Mouse (Mus musculus) cerebellum, adult 11 months (tissue): ENCODE measurements around the gene Vwa8.

Experiments used
- DNase-seq: peaks from one replicate; pipeline ENCODE4 v3.0.0; 2022

Vwa8 gene

DNA sequence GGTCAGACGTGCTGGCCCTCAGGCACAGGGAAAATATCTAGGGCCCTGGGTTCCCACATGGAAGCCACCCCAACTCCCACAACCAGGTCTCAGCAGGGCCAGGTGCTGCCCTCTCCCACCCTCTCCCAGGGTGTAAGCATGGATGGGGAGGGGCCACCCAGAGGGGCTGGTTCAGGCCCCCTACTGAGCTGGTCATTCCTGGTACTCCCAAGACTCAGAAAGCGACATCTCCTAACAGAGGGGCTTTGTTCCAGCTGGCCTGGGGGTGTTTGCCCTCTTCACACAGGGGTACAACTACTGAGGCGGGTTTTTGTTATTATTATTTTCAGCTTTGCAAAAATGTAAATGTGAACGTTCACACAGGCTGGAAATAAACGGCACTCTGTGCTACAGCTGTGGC, 386.3 kb downstream of the Vwa8 start:
- DNase-seq = no peak

DNA sequence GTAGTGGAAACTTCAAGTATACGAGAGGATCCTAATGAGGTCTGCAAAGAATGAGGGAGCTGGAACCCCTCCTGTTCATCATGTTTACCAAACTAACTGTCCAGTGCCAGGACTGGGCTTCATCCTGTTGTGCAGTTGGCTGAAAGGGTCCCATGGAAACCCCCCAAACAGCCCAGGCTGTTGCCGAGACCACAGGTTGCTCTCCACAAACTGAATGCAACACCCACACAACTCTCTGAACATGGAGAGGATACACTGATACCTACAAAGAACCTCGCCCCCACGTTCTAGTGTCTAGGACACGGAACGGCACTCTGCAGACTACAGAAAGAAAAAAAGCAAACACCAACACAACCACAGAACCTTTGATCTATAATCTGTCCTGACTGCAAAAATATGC, 387.4 kb downstream of the Vwa8 start:
- no peak for DNase-seq

DNA sequence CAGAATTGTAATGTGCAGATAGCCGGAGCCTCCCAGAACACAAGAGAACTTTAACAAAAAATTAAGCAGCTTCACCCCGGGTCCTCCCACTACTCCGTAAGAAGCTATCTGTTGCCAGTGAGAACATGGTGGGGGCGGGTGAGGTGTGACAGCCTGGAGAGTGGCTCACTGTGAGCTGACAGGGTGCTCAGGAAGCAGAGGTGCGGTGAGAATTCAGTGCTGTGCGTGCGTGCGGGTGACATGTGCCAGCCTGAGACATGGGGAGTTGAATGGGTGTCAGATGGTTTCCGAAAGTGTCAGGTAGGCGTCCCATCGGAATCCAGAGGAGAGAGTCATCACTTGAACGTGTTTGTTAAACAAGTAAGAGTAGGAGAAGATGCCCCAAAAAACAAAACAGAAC, 390.6 kb downstream of the Vwa8 start:
- no peak for DNase-seq

DNA sequence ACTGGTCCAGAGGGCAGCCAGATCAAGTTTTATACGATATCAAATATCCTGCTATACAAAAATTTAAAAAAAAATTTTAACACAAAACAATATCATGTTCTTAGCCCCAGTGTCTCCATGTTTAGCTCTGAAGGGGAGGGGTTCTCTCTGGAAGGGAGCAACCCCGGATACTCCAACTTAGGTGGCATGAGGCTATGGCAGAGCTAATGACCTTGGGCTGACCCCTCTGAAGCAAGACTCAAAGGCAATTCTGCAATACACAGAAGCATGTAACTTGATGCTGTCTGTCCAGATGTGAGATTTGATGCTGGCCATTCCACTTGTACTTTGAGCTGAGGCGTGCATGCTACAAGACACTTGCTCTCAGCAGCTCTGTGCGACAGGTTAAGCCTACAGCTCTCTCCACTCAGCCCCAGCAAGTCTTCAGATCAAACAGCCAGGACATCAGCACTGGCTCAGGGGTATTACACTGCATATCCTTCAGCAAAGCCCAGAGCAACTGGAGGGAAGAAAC, 392.3 kb downstream of the Vwa8 start:
- DNase-seq = no peak

DNA sequence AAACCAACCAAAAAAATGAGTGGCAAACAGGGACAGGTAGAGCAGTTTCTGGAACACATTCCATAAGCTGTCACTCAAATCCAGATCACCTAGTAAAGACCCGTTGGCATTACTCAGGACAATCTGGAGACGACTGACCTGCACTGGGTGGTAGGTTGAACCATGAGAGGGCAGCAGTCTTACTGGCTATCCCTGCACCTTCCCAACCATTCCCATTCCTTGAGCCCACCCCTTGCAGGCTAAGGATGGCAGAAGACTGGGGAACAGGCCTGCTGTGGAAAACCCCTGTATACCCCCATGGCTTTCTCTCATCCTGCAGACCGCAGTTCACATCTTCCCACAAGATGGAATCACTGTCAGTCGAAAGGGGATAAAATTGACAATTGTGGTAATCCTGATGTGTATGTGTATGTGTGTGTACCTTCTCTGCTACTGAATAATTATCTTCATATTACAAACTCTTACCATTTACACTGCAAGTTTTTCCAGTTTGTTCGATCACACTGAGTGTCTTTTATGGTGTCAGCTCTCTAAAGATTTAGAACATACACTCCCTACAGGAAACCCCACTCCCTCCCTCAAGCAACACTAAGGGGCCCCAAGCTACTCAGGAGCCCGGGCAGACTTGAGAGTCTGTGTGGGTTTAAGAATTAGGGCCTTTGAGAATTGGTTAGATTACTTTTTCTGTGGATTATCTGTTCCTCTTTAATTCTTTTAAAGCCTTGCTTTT, 393.0 kb downstream of the Vwa8 start:
- no peak for DNase-seq

DNA sequence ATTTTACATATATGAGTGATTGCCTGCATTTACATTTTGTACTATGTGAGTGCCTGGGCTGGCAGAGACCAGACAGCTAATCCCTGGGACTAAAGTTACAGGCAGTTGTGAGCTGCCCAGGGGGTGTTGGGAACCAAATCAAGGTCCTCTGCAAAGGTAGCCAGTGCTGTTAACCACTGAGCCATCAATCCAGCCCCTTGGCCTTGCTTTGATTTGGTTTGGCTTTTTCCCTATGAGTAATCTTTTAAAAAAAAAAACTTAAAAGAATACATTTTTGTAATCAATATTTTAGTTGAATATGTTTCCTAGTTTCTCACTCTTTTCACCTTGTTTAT, 393.5 kb downstream of the Vwa8 start:
- no peak for DNase-seq

DNA sequence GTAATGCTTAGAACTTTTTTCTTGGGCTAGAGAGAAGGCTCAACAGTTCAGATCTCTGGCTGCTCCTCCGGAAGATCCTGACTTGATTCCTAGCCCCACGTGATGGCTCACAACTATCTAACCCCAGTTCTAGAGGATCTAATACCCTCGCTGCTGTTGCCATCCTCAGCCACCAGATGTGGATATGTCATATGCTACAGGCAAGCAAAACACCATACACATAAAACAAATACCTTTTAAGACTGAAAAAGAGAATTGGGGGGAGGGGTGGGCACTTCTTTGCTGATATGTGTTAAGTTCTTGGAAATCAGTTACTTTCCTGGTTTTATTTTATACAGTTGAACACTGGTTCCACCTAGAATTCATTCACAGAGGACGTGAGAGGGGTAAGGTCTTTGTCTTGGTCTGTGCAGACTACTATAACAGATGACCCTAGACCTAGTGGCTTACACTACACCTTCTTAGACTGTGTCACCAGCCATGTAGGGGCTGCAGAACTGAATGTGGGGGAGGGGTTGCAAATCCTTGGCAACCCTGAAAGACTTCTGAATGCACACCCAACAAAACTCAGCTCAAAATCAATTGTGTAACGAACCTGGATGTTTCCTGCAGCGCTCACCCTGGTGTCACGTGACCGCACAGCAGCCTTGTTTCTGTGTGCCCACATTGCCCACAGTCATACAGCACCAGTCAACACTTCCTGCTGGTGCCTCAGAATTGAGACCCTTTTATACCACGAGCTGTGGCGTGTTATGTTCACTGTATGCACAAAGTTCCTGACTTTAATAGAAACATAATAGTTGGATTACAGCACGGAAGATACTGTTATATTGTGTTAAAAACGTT, 394.4 kb downstream of the Vwa8 start:
- no peak for DNase-seq

DNA sequence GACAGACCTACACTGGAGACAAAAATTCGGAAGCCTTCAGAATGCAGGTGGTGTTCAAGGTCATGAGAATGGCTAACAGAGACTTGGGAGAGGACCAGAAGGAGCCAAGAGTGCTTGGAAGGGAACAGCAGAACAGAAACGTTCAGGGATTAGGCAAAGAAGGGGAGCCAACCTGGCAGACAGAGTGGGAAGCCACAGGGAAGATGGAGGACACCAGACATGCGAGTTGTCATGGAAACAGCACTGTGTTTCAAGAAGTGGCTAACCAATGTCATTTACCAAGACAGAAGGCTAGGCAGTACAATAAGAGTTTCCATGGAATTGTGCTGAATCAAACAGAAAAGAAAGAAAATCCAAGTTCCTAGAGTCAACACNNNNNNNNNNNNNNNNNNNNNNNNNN, 395.7 kb downstream of the Vwa8 start:
- DNase-seq = no peak

DNA sequence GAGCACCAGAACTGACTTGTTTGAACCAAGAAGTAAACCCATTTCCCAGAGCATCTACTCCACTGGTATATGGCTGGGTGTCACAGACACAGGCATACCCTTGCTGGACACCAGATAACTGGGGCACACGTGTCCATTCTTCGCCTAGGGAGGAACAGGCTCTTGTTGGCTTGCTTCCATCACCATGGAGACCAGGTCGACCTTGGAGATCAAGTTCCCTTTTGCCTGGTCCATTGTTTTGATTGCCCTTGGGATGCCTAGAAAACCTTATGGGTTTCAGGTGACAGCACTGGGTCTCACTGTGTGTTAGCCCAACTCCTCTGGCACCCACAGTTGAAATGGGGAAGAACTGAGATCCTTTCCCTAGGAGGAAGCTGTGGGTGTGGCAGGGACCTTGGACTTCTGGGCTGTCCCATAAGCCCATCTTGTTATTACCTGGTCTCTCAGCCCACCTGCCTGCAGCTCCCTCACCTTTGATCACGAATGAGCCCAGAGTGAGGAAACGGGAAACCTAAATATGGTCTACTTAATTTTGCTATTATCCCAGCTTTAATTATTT, 403.0 kb downstream of the Vwa8 start:
- no peak for DNase-seq
